Mouse (Mus musculus) intestine, embryonic 14.5 days (tissue): ENCODE results near the gene Ssc4d. TPM values are rescaled to one million over a fixed set of nuclear protein-coding genes. Genes with fewer than 3 reads are reported as not detected.

Source experiments
- ATAC-seq: fragments of 200-750 bp; cut with Nextera tagmentation; replicated peaks from 2 replicates; pipeline ENCODE4 v1.8.0; 2017; ENCODE audit warnings: low read depth, moderate number of reproducible peaks, moderate TSS enrichment, moderate library complexity; ENCODE audit not compliant: low FRiP score, low TSS enrichment
- DNase-seq: peaks from one replicate; pipeline ENCODE4 v3.0.0-alpha.2; 2018; ENCODE audit warnings: low spot score
- H3K27ac ChIP-seq: fragments of 300-500 bp; sonication (generic); 2 replicates; pipeline ENCODE4 v1.5.1; 2014; ENCODE audit warnings: low read depth, mild to moderate bottlenecking, control low read depth
- H3K27me3 ChIP-seq: fragments of 300-500 bp; sonication (generic); replicated peaks from 2 replicates; pipeline ENCODE4 v1.6.1; 2014; ENCODE audit warnings: low read length, control low read depth; ENCODE audit not compliant: control insufficient read depth, insufficient read depth
- H3K36me3 ChIP-seq: fragments of 300-500 bp; sonication (generic); 2 replicates; pipeline ENCODE4 v1.6.1; 2014; ENCODE audit warnings: low read length, control low read depth; ENCODE audit not compliant: control insufficient read depth, insufficient read depth
- H3K4me1 ChIP-seq: fragments of 300-500 bp; sonication (generic); replicated peaks from 2 replicates; pipeline ENCODE4 v1.6.1; 2014; ENCODE audit warnings: low read length, control low read depth, mixed read lengths; ENCODE audit not compliant: control insufficient read depth, insufficient read depth
- H3K4me2 ChIP-seq: fragments of 300-500 bp; sonication (generic); 2 replicates; pipeline ENCODE4 v1.6.1; 2014; ENCODE audit warnings: low read length
- H3K4me3 ChIP-seq: fragments of 300-500 bp; sonication (generic); 2 replicates; pipeline ENCODE4 v1.5.1; 2014; ENCODE audit warnings: low read depth, low read length, control low read depth, mixed read lengths
- H3K9ac ChIP-seq: fragments of 300-500 bp; sonication (generic); 2 replicates; pipeline ENCODE4 v1.6.1; 2014; ENCODE audit warnings: mild to moderate bottlenecking, low read length
- H3K9me3 ChIP-seq: fragments of 300-500 bp; sonication (generic); 2 replicates; pipeline ENCODE4 v1.6.1; 2016; ENCODE audit warnings: low read length, control low read depth; ENCODE audit not compliant: control insufficient read depth
- WGBS: fragments of 180-500 bp; shearing (Covaris S2); extraction: QIAGEN DNeasy Blood & Tissue Kit; methylation state at CpG from one replicate; pipeline ENCODE4 v1.1.7; 2014; 5-methylcytosine and 5-hydroxymethylcytosine counted together
- polyA plus RNA-seq: library from polyadenylated mRNA; unstranded; fragments of >200 nt; fragmentation: Nextera tagmentation; extraction: Ambion mirVana; gene quantifications from 2 replicates; pipeline ENCODE4 v1.2.1, GENCODE M21; 2014

The Ssc4d gene
- polyA plus RNA-seq, 1 experiment from 2014 or later: 2.9 TPM

- Histone ChIP-seq H3K4me3 (no peak overlapping the region), H3K9me3 (no peaks in the 10 kb centered on the region), H3K27ac (no peak overlapping the region), H3K36me3 (peaks cover 25% of the 10 kb centered on the region), H3K9ac (no peak overlapping the region), H3K4me2 (no peak overlapping the region), H3K4me1 (no peaks in the 10 kb centered on the region; the same call in 1 of the 2 replicates), H3K27me3 (no peaks in the 10 kb centered on the region)
- no peak for ATAC-seq
- WGBS: 33% methylated on average over 3 of the region's 3 CpGs
- no peak for DNase-seq
Observed at GRCm38 (mm10) chr5:136002751-136003151, 28.4 kb upstream of the Ssc4d start.

DNA sequence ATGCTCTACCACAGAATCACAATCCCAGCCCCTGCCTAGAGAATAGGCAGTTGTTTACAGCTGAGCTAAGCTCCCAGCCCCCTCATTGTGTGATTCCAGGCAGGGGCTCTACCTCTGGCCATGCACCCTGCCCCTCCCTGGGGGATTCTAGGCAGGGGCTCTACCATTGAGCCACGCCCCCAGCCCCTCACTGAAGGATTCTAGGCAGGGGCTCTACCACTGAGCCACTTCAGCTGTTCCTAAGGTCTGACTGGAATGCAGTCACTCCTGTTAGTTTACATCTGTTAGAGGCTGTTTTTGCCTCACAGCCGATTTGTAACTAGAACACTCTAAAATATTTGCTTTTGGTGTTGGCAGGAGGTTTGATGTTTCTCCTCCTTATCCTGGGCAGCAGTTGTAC lies 28.0 kb upstream of the Ssc4d start:
- Histone ChIP-seq H3K36me3 (peaks cover 29% of the 10 kb centered on the region), H3K27me3 (no peaks in the 10 kb centered on the region), H3K27ac (no peak overlapping the region), H3K9me3 (no peaks in the 10 kb centered on the region), H3K4me3 (no peak overlapping the region), H3K9ac (no peak overlapping the region), H3K4me1 (no peaks in the 10 kb centered on the region; the same call in 1 of the 2 replicates), H3K4me2 (no peak overlapping the region)
- no peak for DNase-seq
- ATAC-seq: no peak
- 68% methylated on average over 2 of the region's 2 CpGs for WGBS

DNA sequence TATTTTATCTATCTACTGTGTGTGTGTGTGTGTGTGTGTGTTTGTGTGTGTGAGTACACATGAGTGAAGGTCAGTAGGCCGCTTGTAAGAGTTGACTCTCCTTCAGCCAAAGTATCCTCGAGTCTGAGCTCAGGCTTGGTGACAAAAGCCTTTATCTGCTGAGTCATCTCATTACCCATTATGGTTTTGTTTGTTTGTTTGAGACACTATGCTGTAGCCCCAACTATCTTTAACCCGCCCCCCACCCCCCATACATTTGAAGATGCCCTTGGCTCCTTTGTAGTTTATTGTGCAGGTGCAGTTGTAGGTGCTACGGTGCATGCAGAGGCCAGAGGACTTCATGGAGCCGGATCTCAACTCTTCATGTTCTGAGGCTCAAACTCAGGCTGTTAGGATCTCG lies 26.9 kb upstream of the Ssc4d start:
- H3K9me3 ChIP-seq: no peaks in the 10 kb centered on the region
- H3K4me1 ChIP-seq: no peaks in the 10 kb centered on the region; the same call in 1 of the 2 replicates
- 89% methylated on average over 6 of the region's 6 CpGs for WGBS
- no peak overlapping the region for H3K9ac ChIP-seq
- H3K4me3 ChIP-seq: no peak overlapping the region
- ATAC-seq (no peak), DNase-seq (no peak)
- no peaks in the 10 kb centered on the region for H3K27me3 ChIP-seq
- peaks cover 40% of the 10 kb centered on the region for H3K36me3 ChIP-seq
- no peak overlapping the region for H3K27ac ChIP-seq
- H3K4me2 ChIP-seq: no peak overlapping the region

GRCm38 (mm10) chr5:135996162-135996561 lies 21.8 kb upstream of the Ssc4d start:
- no peak for DNase-seq

GRCm38 (mm10) chr5:135994725-135995687 lies 20.7 kb upstream of the Ssc4d start, which contains the start of gene Dtx2:
Gene Dtx2, plus strand, starts transcription at chr5:135994800.
- DNase-seq (peak; percentile 89), ATAC-seq (peak; percentile 93)
- Histone ChIP-seq H3K4me1 (peaks cover 8% of the 10 kb centered on the region; the same call in 1 of the 2 replicates), H3K4me2 (peak within 1 kb of the TSS; percentile 75), H3K9ac (peak within 1 kb of the TSS; percentile 73), H3K9me3 (no peaks in the 10 kb centered on the region), H3K36me3 (peaks cover 34% of the 10 kb centered on the region), H3K4me3 (peak within 1 kb of the TSS; percentile 71), H3K27ac (peak within 1 kb of the TSS; percentile 84), H3K27me3 (no peaks in the 10 kb centered on the region)
- WGBS: under 1% methylated on average over 47 of the region's 47 CpGs

More at GRCm38 (mm10) chr5:135996162-135996561, 21.8 kb upstream of the Ssc4d start:
- Histone ChIP-seq H3K9ac (no peak overlapping the region), H3K4me1 (peaks cover 8% of the 10 kb centered on the region; the same call in 1 of the 2 replicates), H3K36me3 (peaks cover 35% of the 10 kb centered on the region), H3K27ac (no peak overlapping the region), H3K27me3 (no peaks in the 10 kb centered on the region), H3K9me3 (no peaks in the 10 kb centered on the region), H3K4me2 (no peak overlapping the region), H3K4me3 (no peak overlapping the region)
- WGBS: 86% methylated on average over 8 of the region's 8 CpGs
- no peak for ATAC-seq

GRCm38 (mm10) chr5:135994335-135994724 lies 20.0 kb upstream of the Ssc4d start:
- H3K4me3 ChIP-seq: peak overlapping the region; percentile 71; the same call in 1 of the 2 replicates
- H3K4me2 ChIP-seq: no peak overlapping the region

GRCm38 (mm10) chr5:135993381-135993965 lies 19.1 kb upstream of the Ssc4d start:
- H3K4me3 ChIP-seq: no peak overlapping the region
- H3K27me3 ChIP-seq: no peaks in the 10 kb centered on the region
- WGBS: 47% methylated on average over 5 of the region's 5 CpGs
- no peaks in the 10 kb centered on the region for H3K9me3 ChIP-seq
- DNase-seq: no peak
- peaks cover 22% of the 10 kb centered on the region for H3K36me3 ChIP-seq
- H3K4me1 ChIP-seq: peaks cover 8% of the 10 kb centered on the region; the same call in 1 of the 2 replicates
- no peak overlapping the region for H3K4me2 ChIP-seq
- H3K27ac ChIP-seq: no peak overlapping the region
- no peak for ATAC-seq
- H3K9ac ChIP-seq: no peak overlapping the region

More at GRCm38 (mm10) chr5:135994335-135994724, 20.0 kb upstream of the Ssc4d start:
- DNase-seq: no peak
- Histone ChIP-seq H3K27me3 (no peaks in the 10 kb centered on the region), H3K9me3 (no peaks in the 10 kb centered on the region), H3K27ac (no peak overlapping the region), H3K36me3 (peaks cover 31% of the 10 kb centered on the region), H3K4me1 (peaks cover 8% of the 10 kb centered on the region; the same call in 1 of the 2 replicates), H3K9ac (no peak overlapping the region)
- ATAC-seq: peak; percentile 16; the same call in 1 of the 2 replicates
- 69% methylated on average over 8 of the region's 8 CpGs for WGBS

- WGBS: 75% methylated on average over 5 of the region's 5 CpGs
- ATAC-seq: no peak
- no peak for DNase-seq
- H3K27ac ChIP-seq: no peak overlapping the region
- H3K27me3 ChIP-seq: no peaks in the 10 kb centered on the region
- peaks cover 4% of the 10 kb centered on the region; the same call in 1 of the 2 replicates for H3K4me1 ChIP-seq
- H3K9ac ChIP-seq: no peak overlapping the region
- no peak overlapping the region for H3K4me3 ChIP-seq
- H3K4me2 ChIP-seq: no peak overlapping the region
- H3K9me3 ChIP-seq: no peaks in the 10 kb centered on the region
- no peaks in the 10 kb centered on the region for H3K36me3 ChIP-seq
Observed at GRCm38 (mm10) chr5:135990601-135991000, 16.3 kb upstream of the Ssc4d start.
